Mouse (Mus musculus): ENCODE data around the gene Wdr43.

The Wdr43 gene

GRCm38 (mm10) chr17:71663491-71663890 lies 47.8 kb downstream of the Wdr43 start:
- DNase-seq (ENCODE audit: low spot score): no peak

GRCm38 (mm10) chr17:71664172-71664571 lies 48.5 kb downstream of the Wdr43 start:
- no peak for DNase-seq (ENCODE audit: low spot score)

GRCm38 (mm10) chr17:71665201-71665600 lies 49.5 kb downstream of the Wdr43 start:
- no peak for DNase-seq (ENCODE audit: low spot score)

- no peak for DNase-seq (ENCODE audit: low spot score)
Observed at GRCm38 (mm10) chr17:71669511-71669910, 53.8 kb downstream of the Wdr43 start.

- no peak for DNase-seq (ENCODE audit: low spot score)
Observed at GRCm38 (mm10) chr17:71671840-71672546, 56.3 kb downstream of the Wdr43 start.

- no peak for DNase-seq (ENCODE audit: low spot score)
Observed at GRCm38 (mm10) chr17:71673092-71673491, 57.4 kb downstream of the Wdr43 start, which contains the start of gene Togaram2. TSS of gene Togaram2 (plus strand) at chr17:71673261.

DNA sequence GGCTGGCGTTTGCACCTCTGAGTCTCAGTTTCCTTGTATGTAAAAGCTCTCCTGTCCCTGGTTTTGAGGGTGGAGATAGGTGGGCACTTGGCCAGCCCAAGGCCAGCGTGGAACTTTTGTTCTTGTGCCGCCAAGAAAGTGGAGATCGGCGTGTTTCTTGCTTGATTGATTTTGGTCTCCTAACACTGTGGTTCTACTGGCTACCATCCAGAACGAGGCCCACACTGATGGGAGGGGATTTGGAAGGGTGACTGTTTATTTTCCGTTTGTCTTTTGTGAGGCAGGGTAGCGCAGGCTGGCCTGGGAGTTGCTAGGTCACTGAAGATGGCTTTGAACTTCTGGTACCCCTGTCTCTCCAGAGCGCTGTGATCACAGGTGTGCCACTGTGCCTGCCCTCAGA lies 58.2 kb downstream of the Wdr43 start:
- DNase-seq (ENCODE audit: low spot score): no peak

DNA sequence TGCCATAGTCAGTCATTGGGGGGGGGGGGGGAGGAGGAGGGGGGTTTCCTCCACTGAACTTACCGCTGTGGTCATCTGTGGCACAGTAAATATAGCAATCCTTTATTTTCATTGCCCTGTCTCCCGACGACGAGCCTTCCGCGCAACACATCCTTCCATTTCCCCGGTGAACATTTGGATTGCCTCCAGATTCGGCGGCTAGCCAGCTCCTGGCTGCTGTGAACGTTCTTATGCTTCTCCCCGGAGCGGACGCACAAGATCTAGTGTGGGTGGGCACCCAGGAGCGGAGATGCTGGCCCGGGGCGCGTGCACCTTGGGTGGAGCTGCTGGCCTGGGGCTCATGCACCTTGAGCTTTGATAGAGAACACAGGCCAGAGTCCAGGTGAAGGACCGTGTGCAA lies 59.2 kb downstream of the Wdr43 start:
- no peak for DNase-seq (ENCODE audit: low spot score)

GRCm38 (mm10) chr17:71681666-71682065 lies 66.0 kb downstream of the Wdr43 start:
- DNase-seq (ENCODE audit: low spot score): no peak

DNA sequence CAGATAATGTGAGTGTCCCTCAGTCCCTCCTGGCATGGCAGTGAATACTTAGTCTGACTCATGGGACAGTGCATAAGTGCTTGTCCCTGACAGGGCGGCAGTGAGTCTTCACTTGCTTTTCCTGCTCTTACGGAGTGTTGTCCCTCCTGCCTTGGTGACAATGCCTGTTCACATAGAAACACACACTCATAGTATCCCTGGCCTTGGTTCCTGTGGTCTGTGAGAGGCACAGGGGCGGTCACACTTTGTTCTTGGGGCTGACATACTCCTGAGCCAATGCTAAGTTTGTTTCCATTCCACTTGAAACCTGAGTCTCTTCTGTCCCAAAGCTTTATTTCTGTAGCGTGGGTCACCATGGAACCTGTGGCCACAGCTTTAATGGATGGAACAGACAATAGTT lies 66.7 kb downstream of the Wdr43 start:
- no peak for DNase-seq (ENCODE audit: low spot score)

DNA sequence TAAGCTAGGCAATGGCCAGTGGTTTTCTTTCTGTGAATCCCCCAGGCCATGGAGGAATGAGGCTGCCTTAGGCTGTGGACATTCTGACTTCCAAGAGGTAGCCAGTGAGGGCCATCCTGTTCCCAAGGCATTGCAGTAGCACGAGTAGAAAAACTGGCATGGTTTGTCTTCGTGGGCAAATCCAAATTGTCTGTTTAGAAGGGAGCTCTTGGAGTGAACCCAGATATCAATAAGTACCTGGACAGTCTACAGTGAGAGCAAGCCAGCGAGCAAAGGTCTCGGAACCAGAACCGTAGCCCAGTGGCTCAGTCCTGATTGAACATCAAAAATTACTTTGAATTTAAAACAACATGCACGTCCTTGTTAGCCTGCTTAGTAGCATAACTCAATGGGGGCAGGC lies 67.6 kb downstream of the Wdr43 start:
- DNase-seq (ENCODE audit: low spot score): no peak

DNA sequence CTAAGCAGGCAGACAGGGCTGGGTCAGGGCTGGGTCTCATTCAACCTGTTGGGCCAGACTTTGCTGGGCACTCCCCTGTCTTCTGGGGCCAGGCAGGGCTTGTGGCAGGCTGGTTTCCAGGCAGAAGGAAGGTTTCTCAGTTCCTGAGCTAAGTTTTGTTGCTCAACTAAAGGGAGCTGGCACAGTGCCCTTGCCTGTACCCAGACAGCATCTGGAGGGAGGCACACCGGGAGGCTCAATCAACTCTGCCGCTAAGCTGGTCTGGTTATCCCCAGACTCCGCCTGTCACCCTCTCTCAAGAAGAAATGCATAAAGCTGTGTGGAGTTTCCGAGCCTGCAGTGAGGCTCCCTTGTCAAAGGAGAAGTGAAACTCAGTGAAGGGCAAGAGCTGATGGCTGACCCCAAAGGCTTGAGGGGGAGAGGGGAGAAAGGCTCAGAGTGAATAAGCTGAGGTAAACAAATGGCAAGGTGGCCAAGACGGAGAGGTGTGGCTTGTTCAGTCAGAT lies 68.5 kb downstream of the Wdr43 start:
- no peak for DNase-seq (ENCODE audit: low spot score)

DNA sequence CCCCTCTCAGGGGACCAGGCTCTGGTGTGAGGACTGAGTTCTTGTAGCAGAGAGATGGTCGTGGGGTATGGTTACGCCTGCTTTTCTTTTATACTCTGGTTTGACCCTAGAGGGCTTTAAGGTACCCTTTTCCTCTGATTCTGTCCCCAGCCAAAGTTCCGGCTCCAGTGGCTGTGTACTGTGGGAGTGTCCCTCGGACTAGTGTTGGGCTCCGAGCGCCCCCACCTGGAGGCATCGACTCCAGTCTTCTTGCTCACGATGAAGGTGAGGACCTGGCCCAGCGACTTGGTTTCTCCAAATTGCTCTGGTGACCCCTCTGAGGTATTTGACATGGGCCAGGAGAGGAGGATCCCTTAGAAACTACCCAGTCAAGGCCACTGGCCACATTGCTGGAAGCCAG lies 71.7 kb downstream of the Wdr43 start:
- DNase-seq (ENCODE audit: low spot score): no peak

GRCm38 (mm10) chr17:71689903-71690302 lies 74.2 kb downstream of the Wdr43 start:
- no peak for DNase-seq (ENCODE audit: low spot score)

DNA sequence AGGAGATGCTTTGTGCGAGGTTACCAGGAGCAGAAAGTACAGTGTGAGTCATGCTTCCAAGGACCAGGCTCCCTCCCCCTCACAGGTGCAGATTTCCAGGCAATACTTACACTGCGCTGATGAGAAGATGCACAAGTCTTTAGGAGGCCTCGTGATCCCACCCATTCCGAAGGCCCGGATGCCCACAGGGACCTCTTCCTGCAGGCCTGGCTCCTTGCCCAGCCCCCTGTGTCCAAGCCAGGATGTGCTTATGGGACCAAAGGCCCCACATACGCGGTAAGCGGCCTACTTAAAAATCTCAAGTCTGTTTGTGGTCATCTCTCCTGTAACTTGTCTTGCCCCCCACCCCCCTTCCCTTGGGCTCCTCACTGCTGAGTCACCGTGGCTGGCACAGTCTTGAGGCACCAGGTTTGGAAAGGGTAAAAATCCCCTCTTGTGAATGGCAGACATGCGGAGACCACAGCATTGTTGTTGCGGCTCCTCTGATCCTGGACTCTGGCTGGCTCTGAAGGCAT lies 75.7 kb downstream of the Wdr43 start:
- DNase-seq (ENCODE audit: low spot score): no peak

- no peak for DNase-seq (ENCODE audit: low spot score)
Observed at GRCm38 (mm10) chr17:71693313-71693712, 77.6 kb downstream of the Wdr43 start.

DNA sequence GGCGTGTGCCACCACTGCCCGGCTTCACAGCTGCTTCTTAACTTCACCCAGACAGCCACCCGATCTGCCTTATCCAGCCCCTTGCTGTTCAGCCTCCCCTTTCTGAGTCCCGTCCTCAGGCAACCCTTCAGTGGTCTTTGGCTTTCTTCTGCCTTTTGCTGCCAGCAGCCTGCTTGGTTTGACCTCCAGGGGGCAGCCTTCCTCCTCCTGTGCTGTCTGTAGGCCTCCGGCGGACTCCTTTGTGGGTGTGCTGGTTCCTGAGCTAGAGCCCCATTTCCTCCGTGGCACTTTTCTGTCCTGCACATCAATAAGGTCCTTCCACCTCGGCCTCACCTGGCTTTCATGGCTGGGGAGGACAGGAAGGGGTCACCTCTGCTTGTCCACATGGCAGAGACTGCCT lies 78.1 kb downstream of the Wdr43 start:
- DNase-seq (ENCODE audit: low spot score): no peak

DNA sequence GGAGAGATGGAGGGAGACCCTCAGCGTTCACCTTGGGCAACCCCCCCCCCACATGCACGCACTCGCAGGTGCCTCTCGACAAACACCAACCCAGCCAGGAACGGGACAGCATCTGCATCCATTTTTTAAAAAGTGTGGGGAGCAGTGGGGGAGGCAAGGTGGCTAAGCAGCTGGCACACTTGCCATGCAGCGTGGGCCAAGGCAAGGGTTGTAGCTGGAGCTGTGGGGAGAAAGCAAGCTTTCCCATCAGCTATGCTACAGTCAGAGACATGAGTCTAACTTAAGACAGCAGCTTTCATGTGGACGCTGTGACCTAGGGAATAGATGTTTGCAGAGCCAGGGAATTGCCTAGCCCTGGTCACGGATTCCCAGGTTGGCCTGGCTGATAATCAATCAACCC lies 79.5 kb downstream of the Wdr43 start:
- DNase-seq (ENCODE audit: low spot score): no peak

- DNase-seq (ENCODE audit: low spot score): no peak
Observed at GRCm38 (mm10) chr17:71695716-71696315, 80.1 kb downstream of the Wdr43 start.

DNA sequence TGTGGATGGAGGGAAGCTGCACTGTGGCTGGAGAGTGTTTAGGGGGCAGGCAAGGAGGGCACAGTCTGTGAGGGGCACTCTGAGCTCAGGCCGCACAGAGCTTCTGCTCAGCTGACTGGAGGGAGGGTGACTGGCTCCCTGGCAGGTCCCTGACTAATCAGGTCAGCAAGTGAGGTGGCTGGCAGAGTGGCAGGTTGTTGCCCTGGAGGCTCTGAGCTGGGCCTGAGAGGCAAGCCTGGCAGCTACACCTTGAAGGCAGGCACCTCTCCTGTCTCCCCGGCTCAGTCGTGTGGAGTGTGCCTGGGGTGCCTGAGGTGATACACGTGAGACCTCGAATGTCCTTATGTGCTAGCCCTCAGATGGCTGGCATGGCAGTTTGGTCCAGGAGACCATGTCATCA lies 80.7 kb downstream of the Wdr43 start:
- DNase-seq (ENCODE audit: low spot score): no peak

DNA sequence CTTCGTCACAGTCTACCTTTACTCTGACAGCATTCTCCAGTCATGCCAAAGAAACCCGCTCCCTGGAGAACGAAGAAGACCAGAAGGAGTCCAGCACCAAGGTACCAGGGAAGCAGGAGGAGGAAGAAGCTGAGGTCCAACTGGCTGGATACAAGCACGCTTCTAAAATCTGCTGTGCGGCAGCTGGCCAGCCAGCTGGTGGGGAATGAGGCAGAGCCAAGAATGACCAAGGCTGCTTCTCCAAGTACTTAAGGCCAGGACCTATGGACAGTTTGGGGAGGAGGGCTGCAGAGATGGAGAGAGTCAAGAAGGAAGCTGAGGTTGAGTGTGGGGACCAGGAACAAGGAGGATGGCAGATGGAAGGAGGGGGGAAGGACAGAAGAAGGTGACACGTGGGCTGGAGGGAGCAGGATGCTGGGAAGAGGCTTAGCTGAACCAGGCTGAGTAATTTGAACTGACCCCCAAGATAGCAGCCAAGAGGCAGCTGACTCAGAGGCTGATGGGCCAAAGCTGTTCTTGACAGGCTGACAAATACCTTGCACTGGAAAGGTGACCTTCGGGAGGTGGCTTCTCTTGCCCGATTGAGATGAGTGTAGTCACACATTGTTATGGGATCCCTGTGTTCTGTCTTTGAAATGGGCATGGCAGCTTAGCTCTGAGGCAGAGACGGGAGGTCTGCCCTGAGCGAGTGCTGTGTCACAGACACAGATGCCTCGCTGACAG lies 82.4 kb downstream of the Wdr43 start:
- DNase-seq (ENCODE audit: low spot score): no peak

- no peak for DNase-seq (ENCODE audit: low spot score)
Observed at GRCm38 (mm10) chr17:71698619-71698956, 82.9 kb downstream of the Wdr43 start.

- DNase-seq (ENCODE audit: low spot score): no peak
Observed at GRCm38 (mm10) chr17:71705113-71705512, 89.4 kb downstream of the Wdr43 start.

Data from urinary bladder, postnatal 10 days (tissue).